Mouse (Mus musculus) C2C12 (cell line): Measurements from ENCODE around the gene Ddx24.

ENCODE experiments used
- CEBPB ChIP-seq: IDR thresholded peaks from one replicate; pipeline ENCODE4 v1.6.1; 2011; ENCODE audit warnings: low read depth, mild to moderate bottlenecking, control low read depth, moderate library complexity
- CTCF ChIP-seq: IDR thresholded peaks from one replicate; pipeline ENCODE4 v1.5.1; 2011; ENCODE audit not compliant: control insufficient read depth, insufficient read depth, insufficient read length
- FOSL1 ChIP-seq: IDR thresholded peaks from one replicate; pipeline ENCODE4 v1.8.0; 2011; ENCODE audit warnings: mild to moderate bottlenecking, low read length; ENCODE audit not compliant: poor library complexity, insufficient read depth, severe bottlenecking
- MAX ChIP-seq: IDR thresholded peaks from one replicate; pipeline ENCODE4 v1.6.1; 2011; ENCODE audit warnings: mild to moderate bottlenecking, control low read depth
- MYOD1 ChIP-seq: IDR thresholded peaks from one replicate; pipeline ENCODE4 v1.6.1; 2011; ENCODE audit warnings: low read depth; ENCODE audit not compliant: control insufficient read depth, insufficient read length
- MYOG ChIP-seq: IDR thresholded peaks from one replicate; pipeline ENCODE4 v1.6.1; 2011; ENCODE audit not compliant: control insufficient read depth, insufficient read length; ENCODE audit errors: extremely low read depth
- USF1 ChIP-seq: IDR thresholded peaks from one replicate; pipeline ENCODE4 v1.6.1; 2011; ENCODE audit warnings: low read depth, mild to moderate bottlenecking, control low read depth, moderate library complexity

- TF ChIP-seq FOSL1 (no peak), CTCF (no peak), USF1 (no peak), MAX (no peak), MYOD1 (no peak), MYOG (no peak), CEBPB (no peak)
Measured at GRCm38 (mm10) chr12:103380226-103380625, 45.4 kb downstream of the Ddx24 start.
